Mouse (Mus musculus): Measurements from ENCODE around the gene Tnrc18. TPM values are rescaled to one million over a fixed set of nuclear protein-coding genes. Genes with fewer than 3 reads are reported as not detected.

The Tnrc18 gene
- total and polyA plus RNA-seq, 2 experiments from 2014 or later = 19.4 to 114 TPM

GRCm38 (mm10) chr5:142850916-142851680 is 33.6 kb upstream of the Tnrc18 start:
- TF ChIP-seq CTCF (IDR thresholded peaks at IDR 0.05) = no peak
- Histone ChIP-seq H3K36me3 (ENCODE audit: insufficient read depth, low read length) (no peaks in the 10 kb centered on the region), H3K9ac (replicated peaks; ENCODE audit: low read length, poor library complexity, severe bottlenecking) (no peak overlapping the region), H3K4me3 (ENCODE audit: low read depth, low read length) (no peak overlapping the region), H3K27me3 (ENCODE audit: insufficient read depth, low read length) (no peaks in the 10 kb centered on the region), H3K9me3 (ENCODE audit: low read length) (no peaks in the 10 kb centered on the region), H3K4me2 (ENCODE audit: low read depth, low read length, poor library complexity, severe bottlenecking) (no peak overlapping the region), H3K27ac (ENCODE audit: low read depth, low read length) (no peak overlapping the region), H3K4me1 (ENCODE audit: insufficient read depth, low read length) (no peaks in the 10 kb centered on the region)
- DNase-seq (ENCODE audit: low spot score) (no peak), ATAC-seq (ENCODE audit: low FRiP score) (no peak)
- WGBS = 87% methylated on average over 7 of the region's 7 CpGs

GRCm38 (mm10) chr5:142850476-142850875 is 33.0 kb upstream of the Tnrc18 start:
- DNase-seq (ENCODE audit: low spot score) (no peak), ATAC-seq (ENCODE audit: low FRiP score) (no peak)
- Histone ChIP-seq H3K27ac (ENCODE audit: low read depth, low read length) (no peak overlapping the region), H3K27me3 (ENCODE audit: insufficient read depth, low read length) (no peaks in the 10 kb centered on the region), H3K4me2 (ENCODE audit: low read depth, low read length, poor library complexity, severe bottlenecking) (no peak overlapping the region), H3K4me1 (ENCODE audit: insufficient read depth, low read length) (no peaks in the 10 kb centered on the region), H3K36me3 (ENCODE audit: insufficient read depth, low read length) (no peaks in the 10 kb centered on the region), H3K9ac (replicated peaks; ENCODE audit: low read length, poor library complexity, severe bottlenecking) (no peak overlapping the region), H3K9me3 (ENCODE audit: low read length) (no peaks in the 10 kb centered on the region), H3K4me3 (ENCODE audit: low read depth, low read length) (no peak overlapping the region)
- WGBS = 58% methylated on average over 9 of the region's 9 CpGs
- no peak for TF ChIP-seq CTCF (IDR thresholded peaks at IDR 0.05)

- no peak for TF ChIP-seq CTCF (IDR thresholded peaks at IDR 0.05)
Measured at GRCm38 (mm10) chr5:142848911-142849310, 31.4 kb upstream of the Tnrc18 start.

DNA sequence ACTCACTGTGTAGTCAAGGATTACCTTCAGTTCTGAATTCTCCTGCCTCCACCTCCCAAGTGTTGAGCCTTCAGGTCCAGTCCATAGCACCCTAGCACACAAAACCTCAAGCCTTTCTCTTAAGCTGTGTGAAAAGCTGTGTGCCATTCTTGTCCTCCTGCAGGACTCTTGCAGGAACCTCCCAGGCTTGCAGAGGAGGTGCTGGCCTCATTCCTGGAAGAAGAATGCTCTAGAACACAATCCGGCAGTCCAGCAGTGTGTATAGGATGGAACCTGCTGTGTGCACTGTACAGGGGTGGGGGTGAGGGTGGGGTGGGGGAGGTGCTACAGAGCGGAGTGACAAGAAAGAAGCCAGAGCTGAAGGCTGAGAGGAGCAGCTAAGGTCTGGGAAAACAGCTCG is 30.7 kb upstream of the Tnrc18 start:
- Histone ChIP-seq H3K9ac (replicated peaks; ENCODE audit: low read length, poor library complexity, severe bottlenecking) (no peak overlapping the region), H3K4me1 (ENCODE audit: insufficient read depth, low read length) (no peaks in the 10 kb centered on the region), H3K4me2 (ENCODE audit: low read depth, low read length, poor library complexity, severe bottlenecking) (no peak overlapping the region), H3K36me3 (ENCODE audit: insufficient read depth, low read length) (no peaks in the 10 kb centered on the region), H3K27me3 (ENCODE audit: insufficient read depth, low read length) (no peaks in the 10 kb centered on the region), H3K4me3 (ENCODE audit: low read depth, low read length) (no peak overlapping the region), H3K9me3 (ENCODE audit: low read length) (no peaks in the 10 kb centered on the region), H3K27ac (ENCODE audit: low read depth, low read length) (no peak overlapping the region)
- ATAC-seq (ENCODE audit: low FRiP score) (no peak), DNase-seq (ENCODE audit: low spot score) (no peak)
- TF ChIP-seq CTCF (IDR thresholded peaks at IDR 0.05) = no peak
- 62% methylated on average over 3 of the region's 3 CpGs for WGBS

More at GRCm38 (mm10) chr5:142848911-142849310, 31.4 kb upstream of the Tnrc18 start:
- H3K27ac ChIP-seq (ENCODE audit: low read depth, low read length) = no peak overlapping the region
- H3K4me3 ChIP-seq (ENCODE audit: low read depth, low read length) = no peak overlapping the region
- H3K4me2 ChIP-seq (ENCODE audit: low read depth, low read length, poor library complexity, severe bottlenecking) = no peak overlapping the region
- no peaks in the 10 kb centered on the region for H3K9me3 ChIP-seq (ENCODE audit: low read length)
- DNase-seq (ENCODE audit: low spot score) (no peak), ATAC-seq (ENCODE audit: low FRiP score) (no peak)
- no peak overlapping the region for H3K9ac ChIP-seq (replicated peaks; ENCODE audit: low read length, poor library complexity, severe bottlenecking)
- H3K4me1 ChIP-seq (ENCODE audit: insufficient read depth, low read length) = no peaks in the 10 kb centered on the region
- H3K27me3 ChIP-seq (ENCODE audit: insufficient read depth, low read length) = no peaks in the 10 kb centered on the region
- no peaks in the 10 kb centered on the region for H3K36me3 ChIP-seq (ENCODE audit: insufficient read depth, low read length)
- 94% methylated on average over 7 of the region's 7 CpGs for WGBS

DNA sequence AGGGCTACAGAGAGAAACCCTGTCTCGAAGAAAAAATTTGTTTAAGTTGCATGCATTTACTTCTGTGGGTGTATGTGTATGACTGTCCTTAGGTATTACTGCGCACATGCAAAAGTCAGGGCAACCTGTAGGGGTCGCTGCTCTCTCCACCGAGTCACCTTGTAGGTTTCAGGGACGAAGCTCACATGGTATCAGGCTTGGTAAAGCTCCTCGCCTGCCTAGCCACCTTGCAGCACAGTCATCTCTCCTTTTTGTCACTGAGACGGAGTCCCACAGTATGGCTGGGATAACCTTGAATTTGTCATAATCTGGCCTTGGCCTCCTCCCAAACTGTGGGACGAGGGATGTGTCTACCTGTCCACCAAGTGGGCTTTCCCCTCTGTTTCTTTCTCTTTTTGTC is 27.0 kb upstream of the Tnrc18 start:
- 67% methylated on average over 8 of the region's 8 CpGs for WGBS
- peak; percentile 49 for TF ChIP-seq CTCF (IDR thresholded peaks at IDR 0.05)
- H3K36me3 ChIP-seq (ENCODE audit: insufficient read depth, low read length) = no peaks in the 10 kb centered on the region

GRCm38 (mm10) chr5:142842137-142842642 is 24.7 kb upstream of the Tnrc18 start:
- H3K9ac ChIP-seq (replicated peaks; ENCODE audit: low read length, poor library complexity, severe bottlenecking) = no peak overlapping the region
- no peak for ATAC-seq (ENCODE audit: low FRiP score)
- H3K4me3 ChIP-seq (ENCODE audit: low read depth, low read length) = no peak overlapping the region
- peak; percentile 65 for TF ChIP-seq CTCF (IDR thresholded peaks at IDR 0.05)
- no peak overlapping the region for H3K4me2 ChIP-seq (ENCODE audit: low read depth, low read length, poor library complexity, severe bottlenecking)
- H3K9me3 ChIP-seq (ENCODE audit: low read length) = no peaks in the 10 kb centered on the region
- H3K4me1 ChIP-seq (ENCODE audit: insufficient read depth, low read length) = no peaks in the 10 kb centered on the region
- H3K27me3 ChIP-seq (ENCODE audit: insufficient read depth, low read length) = no peaks in the 10 kb centered on the region
- H3K36me3 ChIP-seq (ENCODE audit: insufficient read depth, low read length) = no peaks in the 10 kb centered on the region
- no peak overlapping the region for H3K27ac ChIP-seq (ENCODE audit: low read depth, low read length)
- WGBS = 21% methylated on average over 7 of the region's 7 CpGs
- peak; percentile 31 for DNase-seq (ENCODE audit: low spot score)

More for the DNA sequence above, 27.0 kb upstream of the Tnrc18 start:
- H3K4me1 ChIP-seq (ENCODE audit: insufficient read depth, low read length) = no peaks in the 10 kb centered on the region
- no peak overlapping the region for H3K4me3 ChIP-seq (ENCODE audit: low read depth, low read length)
- H3K27ac ChIP-seq (ENCODE audit: low read depth, low read length) = no peak overlapping the region
- ATAC-seq (ENCODE audit: low FRiP score) (no peak), DNase-seq (ENCODE audit: low spot score) (no peak)
- no peak overlapping the region for H3K4me2 ChIP-seq (ENCODE audit: low read depth, low read length, poor library complexity, severe bottlenecking)
- no peaks in the 10 kb centered on the region for H3K27me3 ChIP-seq (ENCODE audit: insufficient read depth, low read length)
- H3K9ac ChIP-seq (replicated peaks; ENCODE audit: low read length, poor library complexity, severe bottlenecking) = no peak overlapping the region
- no peaks in the 10 kb centered on the region for H3K9me3 ChIP-seq (ENCODE audit: low read length)
